Mouse (Mus musculus) left cerebral cortex, postnatal 25 days (tissue): ENCODE measurements around the gene Ttc6. TPM values are rescaled to one million over a fixed set of nuclear protein-coding genes. Genes with fewer than 3 reads are reported as not detected.

ENCODE experiments used
- DNase-seq, 2 experiments: peaks; one replicate each; pipeline ENCODE4 v3.0.0; 2022; ENCODE audit warnings: low spot score in 2 of 2, mixed read lengths in 1 of 2
- intact Hi-C: fragments of 180-260 bp; cut with DNase I; formaldehyde crosslinking; loops from one replicate; pipeline ENCODE4 v1.15.1; 2025
- total RNA-seq, 2 experiments: library from RNA; stranded (reverse); gene quantifications; 2 replicates each; pipeline ENCODE4 v1.2.3; 2021

Ttc6 gene
- total RNA-seq, 2 experiments from 2014 or later = 0.09 to 0.46 TPM

DNA sequence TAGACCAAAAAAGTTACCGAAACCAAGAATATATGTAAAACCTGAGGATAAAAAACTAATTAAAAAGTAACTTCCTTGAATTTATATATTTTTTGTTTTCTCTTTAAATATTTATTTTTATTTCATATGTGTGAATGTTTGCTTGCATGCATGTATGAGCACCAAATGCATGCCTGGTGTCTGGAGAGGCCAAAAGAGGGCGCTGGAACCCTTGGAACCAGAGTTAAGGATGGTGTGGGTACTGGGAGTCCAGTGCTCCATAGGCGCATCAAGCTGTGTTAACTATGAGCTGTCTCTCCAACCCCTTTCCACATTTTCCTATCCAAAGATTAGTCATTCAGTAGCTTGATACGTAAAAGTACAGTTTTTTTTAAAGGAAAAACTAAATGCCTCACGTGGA lies 58.1 kb downstream of the Ttc6 start:
- no peak for DNase-seq

GRCm38 (mm10) chr12:57623264-57623663 lies 59.4 kb downstream of the Ttc6 start:
- DNase-seq = no peak
- intact Hi-C loops = no loop called here

More for the DNA sequence above, 58.1 kb downstream of the Ttc6 start:
- intact Hi-C loops = no loop called here

GRCm38 (mm10) chr12:57624011-57624608 lies 60.2 kb downstream of the Ttc6 start:
- no peak for DNase-seq
- intact Hi-C loops = no loop called here

DNA sequence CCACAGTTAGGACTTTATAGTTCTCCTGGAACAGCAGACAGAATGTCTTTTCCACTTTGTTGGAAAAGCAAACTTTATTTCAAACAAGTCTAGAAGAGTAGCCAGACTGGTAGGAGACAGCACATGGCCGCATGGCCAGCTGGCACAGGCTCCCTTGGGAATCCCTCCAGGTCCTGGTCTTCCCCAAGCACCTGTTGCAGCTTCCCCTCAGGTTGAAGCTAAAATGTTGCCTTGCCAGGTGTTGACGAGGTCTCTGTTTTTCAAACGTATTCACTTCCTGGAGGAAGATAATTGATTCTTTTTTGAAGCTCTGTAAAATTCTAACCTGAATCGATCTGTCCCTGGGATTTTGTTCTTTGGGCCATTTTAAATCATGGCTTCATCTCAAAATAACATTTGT lies 86.1 kb downstream of the Ttc6 start:
- intact Hi-C loops = no loop called here
- no peak for DNase-seq

DNA sequence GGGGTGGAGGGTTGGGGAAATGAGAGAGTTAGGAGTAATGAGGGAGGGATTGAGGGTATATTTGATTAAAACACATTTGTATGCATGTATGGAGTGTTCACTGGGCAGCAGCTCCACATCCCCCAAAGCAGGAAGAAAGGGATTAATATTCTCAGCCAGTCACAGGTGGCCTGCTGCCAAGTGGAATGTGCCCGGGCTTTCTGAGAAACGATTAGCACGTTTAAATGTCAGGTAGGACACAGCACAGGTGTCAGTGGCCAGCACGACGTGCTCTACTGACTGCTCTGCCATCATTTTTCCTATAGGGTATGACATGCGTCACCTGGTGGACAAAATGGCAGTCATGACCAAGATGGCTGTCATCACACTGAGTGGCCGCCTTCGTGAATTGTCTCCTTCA lies 86.8 kb downstream of the Ttc6 start:
- intact Hi-C loops = no loop called here
- no peak for DNase-seq

DNA sequence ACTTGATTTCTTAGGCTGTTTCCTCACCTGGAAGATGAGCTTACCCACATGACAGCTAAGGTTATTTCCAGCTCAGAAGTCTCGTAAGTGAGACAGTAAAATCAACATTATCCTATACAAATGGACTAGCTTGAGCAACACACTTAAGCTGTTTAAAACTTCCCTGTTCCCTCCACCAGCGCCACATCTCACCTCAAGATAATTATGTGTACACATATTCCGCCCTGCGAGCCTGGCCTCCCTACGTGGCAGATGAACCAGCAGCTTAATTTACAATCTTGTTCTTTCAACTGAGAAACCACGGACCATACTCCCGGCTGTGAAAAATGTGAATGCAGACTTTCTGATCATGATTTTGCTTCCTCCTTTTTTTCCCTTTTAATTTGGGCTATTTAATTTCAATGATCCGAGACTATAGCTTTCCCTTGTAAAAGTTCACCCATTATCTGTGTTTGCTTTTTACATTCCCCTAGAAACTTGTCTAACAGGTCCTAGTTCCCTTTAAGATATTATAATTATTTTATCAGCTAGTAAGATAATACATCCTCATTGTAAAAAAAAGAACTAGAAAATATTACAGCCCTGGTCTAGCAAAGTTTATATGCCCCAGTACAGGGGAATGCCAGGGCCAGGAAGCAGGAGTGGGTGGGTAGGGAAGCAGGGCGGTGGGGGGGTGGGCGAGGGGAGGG lies 99.2 kb downstream of the Ttc6 start:
- DNase-seq = no peak
- intact Hi-C loops = no loop called here

- no peak for DNase-seq
- intact Hi-C loops = no loop called here
These were observed 108.5 kb downstream of the Ttc6 start for GRCm38 (mm10) chr12:57672414-57672813.

DNA sequence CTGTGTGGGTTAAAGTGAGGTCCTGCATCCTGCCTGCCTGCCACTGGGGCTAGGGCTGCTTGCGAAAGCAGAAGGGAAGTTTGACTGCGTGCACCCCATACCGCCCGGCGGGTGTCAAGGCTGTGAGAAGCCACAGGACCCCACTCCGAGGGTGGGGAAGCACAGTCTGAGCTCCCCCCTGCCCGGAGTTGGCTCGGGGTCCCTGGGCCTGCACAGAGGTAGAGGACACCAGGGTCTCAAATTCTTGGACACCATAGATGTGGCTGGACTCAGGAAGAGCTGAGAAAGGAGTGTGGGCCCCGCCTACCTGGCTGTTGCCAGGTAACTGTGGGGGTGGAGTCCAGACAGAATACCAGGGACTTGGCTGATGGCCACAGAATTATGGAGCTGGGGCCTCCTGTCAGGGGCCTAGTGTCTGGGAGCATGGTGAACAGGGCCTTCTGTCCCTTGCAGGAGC lies 121.1 kb downstream of the Ttc6 start:
- DNase-seq = no peak
- intact Hi-C loops = no loop called here

DNA sequence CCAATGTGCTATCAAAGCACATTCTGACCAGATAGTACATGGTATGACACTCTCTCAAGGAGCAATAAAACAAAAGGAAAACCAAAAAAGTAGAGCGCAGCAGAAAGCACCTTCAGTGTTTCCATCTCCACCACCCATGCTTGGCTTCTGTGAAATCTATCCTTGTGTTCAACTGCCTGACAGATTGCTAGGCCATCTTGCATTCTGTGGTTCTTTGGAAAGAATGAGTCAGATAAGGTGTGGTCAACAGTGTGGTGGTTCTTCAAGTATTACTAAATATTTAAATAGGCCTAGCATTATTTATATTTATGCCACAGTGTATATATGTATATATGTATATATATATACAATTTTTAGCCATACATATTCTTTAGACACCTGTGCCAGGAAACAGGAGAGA lies 146.1 kb downstream of the Ttc6 start:
- intact Hi-C loops = no loop called here
- no peak for DNase-seq

GRCm38 (mm10) chr12:57764720-57765119 lies 200.8 kb downstream of the Ttc6 start:
- DNase-seq = no peak
- intact Hi-C loops = no loop called here

GRCm38 (mm10) chr12:57776290-57776997 lies 212.5 kb downstream of the Ttc6 start:
- intact Hi-C loops = no loop called here
- DNase-seq = peak; percentile 21 to 46

DNA sequence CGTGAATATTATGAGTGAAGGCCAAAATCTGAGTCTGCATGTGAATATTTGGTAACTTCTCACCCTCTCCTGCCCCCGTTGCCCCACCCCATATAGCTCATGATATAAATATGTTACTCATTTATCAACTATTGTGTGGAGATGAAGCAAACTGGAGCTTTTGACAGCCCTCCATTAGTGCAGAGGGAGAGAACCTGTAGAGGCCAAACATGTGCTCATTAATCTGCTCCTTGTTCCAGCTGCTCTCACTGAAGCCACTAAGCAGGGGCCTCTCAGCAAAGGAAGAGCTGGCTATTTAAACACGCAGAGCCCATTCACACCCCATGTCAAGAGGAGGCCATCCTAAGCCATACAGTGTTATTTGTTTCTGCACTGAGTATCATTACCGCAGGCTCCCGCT lies 218.0 kb downstream of the Ttc6 start:
- DNase-seq = no peak
- intact Hi-C loops = no loop called here

- intact Hi-C loops = loop anchor here (1.0 to 5.0 kb wide), 2 partner anchors 150 to 506 kb away; no protein-coding TSS in a partner anchor
- DNase-seq = peak; percentile 9 to 40
These were observed 223.6 kb downstream of the Ttc6 start for GRCm38 (mm10) chr12:57787471-57787870.

Other genes starting within 250 kb of the Ttc6 start
- under 1 TPM in 1 of 2 experiments, not detected in 1; 0.18 TPM for gene Foxa1, start 17.2 kb upstream of the Ttc6 start, total RNA-seq